Mouse (Mus musculus) regulatory T cell (primary cell): Measurements from ENCODE around the gene Gatc.
"Not testable (repeated sequence)": the region's sequence is repeated elsewhere in the genome, so short reads cannot be mapped to it uniquely, and the experiment has no call there.

ENCODE experiments used
- in situ Hi-C: fragments of 300-600 bp; cut with MboI, MseI; formaldehyde crosslinking; loops from one replicate; pipeline ENCODE4 v1.15.1; 2025; ENCODE audit warnings: high pct_unique_total_duplicates

The Gatc gene

DNA sequence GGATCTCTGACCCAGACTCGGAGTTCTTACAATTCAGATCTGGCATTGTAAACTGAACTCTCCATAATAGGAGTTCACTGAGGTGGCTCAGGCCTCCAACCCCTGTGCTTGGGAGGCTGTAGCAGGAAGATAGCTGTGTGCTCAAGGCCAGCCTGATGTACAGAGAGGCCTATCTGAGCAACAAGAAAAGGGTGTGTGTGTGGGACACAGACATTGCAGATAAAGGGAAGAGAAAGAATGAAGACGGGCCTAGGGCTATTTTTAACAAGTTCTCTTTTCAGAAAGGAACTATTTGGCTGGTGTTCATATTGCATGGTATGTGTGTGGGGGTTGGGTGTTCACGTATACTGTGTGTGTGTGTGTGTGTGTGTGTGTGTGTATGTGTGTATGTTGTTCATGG is 7.4 kb downstream of the Gatc start:
- in situ Hi-C loops = no loop called here

DNA sequence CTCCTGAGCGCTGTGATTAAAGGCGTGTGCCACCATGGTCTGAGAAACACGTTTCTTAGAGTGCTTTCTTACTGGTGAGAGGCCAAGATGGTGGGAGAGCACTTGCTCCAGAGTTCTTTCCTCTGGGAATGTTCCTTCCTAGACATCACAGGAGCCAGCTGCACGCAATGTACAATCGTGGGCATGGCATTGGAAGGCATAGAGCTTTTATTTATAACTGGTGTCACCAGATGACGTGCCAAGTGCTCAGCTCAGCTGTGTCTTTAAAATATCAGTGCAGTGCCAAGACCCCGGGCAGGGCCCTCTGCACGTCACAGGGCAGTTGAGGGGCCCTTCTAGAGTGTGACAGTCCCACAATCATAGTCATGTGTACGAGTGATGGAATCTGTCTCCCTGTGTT is 10.0 kb downstream of the Gatc start:
- in situ Hi-C loops = no loop called here

DNA sequence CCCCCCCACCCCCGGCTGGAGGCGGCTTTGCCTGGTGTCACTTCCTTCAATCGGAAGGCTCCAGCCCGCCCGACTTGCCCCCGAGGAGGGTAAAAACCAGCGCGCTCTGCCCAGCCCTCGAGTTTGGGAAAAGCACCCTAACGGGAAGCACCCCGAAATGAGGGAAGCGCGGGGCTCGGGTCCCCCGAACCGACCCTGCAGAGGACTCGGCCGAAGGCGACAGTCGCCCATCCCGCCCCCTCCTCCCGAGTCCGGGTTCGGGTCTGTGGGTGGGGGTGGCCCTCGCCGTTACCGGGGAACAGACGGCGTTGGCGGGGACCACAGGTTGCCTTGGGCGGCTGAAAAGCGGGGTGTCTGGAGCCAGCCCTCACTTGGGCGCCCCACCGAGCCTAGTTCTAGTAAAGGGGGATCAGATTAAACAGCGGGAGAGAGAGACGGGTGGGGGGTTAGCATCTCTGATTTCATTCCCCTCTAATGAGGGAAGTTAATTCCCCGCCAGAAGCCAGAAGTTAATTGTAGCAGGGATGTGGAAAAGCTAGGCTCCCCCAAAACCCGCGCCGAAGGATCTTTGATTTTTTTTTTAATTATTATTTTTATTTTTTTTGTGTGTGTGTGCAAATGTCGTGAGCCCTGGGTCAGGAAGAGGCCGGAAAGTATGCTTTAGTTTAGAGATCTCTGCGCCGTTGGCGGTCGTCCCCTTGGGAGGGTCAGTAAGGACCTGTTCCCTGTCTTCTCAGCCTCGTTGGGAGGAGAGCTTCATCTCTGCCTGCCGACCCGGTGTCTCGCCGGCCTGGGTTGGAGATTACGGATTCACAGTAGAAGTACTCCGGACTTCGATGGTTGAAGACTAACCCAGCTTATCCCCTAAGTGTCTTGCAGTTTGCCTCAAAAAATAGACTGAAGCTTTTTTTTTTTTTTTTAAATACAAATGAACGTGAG is 13.1 kb downstream of the Gatc start:
- in situ Hi-C loops = no loop called here

DNA sequence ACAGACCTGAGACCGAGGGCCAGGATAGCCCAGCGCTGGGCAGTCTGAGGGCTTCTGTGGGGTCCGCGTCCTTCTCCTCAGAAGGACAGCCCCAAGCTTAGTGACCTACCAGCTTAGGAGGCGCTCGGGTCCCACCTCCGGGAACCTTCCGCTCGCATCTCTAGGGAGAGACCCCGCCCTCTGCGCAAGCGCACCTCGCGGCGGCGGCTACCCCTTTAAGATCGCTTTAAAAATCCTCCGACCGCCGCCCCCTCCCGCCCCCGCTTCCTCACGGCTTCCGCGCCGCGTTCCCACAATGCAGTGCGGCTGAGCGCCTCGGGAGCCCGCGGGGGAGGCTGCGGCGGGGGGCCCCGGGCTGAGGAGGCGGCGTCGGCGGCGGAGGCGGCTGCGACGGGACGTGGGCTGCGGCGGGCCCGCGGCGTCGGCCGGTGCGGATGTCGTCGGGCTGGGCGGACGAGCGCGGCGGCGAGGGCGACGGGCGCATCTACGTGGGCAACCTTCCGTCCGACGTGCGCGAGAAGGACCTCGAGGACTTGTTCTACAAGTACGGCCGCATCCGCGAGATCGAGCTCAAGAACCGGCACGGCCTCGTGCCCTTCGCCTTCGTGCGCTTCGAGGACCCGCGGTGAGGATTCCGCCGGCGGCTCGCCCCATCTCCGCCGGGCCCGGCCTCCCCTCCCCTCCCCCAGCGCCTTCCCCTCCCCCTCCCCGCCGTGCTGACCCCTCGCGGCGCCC is 13.9 kb downstream of the Gatc start, which contains the start of gene Srsf9:
Gene Srsf9, plus strand, starts transcription at position 303 of the 735 bp plus-strand sequence.
- in situ Hi-C loops = no loop called here

DNA sequence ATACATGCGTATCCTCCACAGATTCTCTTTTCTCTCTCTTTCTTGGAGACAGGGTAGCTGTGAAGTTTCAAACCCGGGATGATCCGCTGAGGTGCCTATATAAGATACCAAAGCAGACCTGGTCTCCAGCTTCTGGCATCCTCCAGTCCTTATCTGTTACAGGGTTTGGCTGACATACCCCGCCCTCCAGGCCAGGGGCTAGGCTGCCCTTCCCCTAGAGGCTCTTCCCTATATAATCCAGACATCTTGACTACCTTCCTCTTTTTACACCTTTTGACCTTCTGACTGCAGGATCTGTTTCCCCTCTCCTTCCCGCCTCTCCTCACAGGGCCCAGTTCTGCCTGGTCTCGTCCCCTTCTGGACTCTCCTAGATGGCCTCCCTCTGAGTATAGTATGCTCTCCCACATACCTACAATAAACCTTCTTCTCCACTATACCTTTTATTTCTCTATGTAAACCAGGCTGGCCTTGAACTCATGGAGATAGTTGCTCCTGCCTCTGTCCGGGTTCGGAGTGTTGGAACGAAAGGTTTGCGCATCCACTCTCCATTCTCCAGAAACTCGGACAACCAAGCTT is 14.6 kb downstream of the Gatc start:
- in situ Hi-C loops = no loop called here

DNA sequence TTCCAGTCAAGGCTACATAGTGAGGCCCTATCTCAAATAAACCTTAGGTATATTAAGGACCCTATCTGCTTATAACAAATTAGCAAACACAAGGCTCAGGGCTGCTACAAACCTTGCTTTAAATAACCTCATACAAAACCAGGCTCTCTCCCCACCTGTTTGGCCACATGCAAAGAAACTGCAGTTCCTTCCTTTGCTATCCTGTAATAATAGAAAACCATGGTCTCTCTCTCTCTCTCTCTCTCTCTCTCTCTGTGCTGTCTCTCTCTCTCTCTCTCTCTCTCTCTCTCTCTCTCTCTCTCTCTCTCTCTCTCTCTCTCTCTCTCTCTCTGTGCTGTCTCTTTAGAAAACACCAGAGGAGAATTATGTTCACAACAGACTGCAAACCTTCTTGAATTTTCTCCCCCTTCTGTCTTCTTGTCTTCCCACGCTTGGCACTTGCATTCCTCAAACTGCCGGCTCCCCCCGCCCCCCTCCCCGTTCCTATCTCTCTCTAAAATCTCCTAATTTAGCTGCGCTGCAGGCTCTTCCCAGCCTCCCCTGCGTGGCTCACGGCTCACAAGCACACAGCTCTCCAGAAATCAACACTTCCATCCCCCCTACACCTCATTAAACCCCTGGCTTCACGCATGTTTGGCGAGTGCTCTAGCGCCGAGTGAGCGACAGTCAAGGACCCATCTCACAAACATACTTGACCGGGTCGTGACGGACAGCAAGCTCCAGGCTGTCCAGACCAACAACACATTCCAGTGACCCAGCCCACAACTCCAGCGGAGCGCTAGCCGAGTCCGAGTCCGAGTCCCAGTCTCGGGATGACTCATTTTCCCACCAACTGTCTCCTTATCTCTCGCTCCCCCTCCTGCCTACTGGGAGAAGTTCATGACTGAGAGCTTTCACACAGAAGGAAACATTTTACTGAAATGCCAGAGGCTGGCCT is 21.7 kb downstream of the Gatc start:
- in situ Hi-C loops = no loop called here

DNA sequence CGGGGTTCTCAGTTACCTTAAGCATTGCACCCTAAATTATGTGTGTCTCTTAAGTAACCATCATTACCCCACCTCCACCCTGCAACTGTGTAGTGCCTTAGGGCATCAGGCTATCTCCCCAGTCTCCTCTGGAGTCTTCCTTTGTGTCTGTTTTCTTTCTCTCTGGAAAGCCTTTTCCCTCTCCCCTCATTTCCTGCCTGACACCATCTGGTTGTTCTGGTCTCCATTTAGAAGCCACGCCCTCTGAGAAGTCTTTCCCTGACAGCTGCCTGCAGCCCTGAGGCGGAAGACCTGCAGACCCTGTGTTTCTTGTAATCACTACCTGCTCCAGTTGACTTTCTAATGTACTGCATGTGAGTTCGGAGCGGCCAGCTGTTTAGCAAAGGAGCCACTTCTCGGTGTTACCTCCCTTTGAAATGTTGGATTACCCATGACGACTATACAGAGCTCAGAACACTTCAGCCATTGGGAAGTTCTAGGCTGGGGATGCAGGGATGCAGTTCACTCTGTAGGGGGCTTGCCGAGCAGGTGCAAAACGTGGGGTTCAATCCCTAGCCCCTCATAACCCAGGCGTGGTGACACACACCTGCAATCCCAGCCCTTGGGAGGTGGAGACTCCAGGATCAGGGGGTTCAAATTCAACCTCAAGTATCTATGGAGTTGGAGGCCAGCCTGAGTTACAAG is 23.2 kb downstream of the Gatc start:
- in situ Hi-C loops = no loop called here

DNA sequence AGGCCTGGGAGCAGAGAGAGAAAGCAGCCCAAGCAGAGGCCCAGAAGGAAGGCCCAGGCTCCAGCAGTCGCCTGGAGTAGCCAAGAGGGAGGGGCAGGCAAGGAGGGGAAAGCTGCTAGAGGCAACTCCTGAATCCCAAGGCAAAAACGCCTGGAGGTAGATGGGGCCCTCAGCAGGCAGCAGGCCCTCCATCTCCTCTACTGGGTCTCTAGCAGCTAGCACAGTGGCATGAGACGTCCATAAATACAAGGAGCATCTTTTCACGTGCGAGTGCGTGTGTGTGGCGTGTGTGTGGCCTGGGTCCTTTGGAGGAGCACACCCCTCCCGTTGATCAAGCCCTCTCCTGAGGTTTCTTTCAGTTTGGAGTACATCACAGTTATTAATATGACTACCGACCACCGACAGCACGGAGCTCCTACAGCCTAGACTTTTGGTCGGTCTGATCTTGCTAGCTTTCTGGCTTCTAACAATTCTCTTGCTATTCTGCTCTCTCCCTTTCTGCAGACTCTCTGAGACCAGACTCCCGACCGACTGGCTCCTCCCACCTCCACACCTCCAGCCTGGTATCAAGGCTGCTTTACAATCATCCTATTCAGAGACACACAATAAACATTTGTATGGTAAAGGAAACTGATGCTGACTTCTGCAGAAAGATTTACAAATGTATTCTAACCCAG is 23.9 kb downstream of the Gatc start:
- in situ Hi-C loops = no loop called here

DNA sequence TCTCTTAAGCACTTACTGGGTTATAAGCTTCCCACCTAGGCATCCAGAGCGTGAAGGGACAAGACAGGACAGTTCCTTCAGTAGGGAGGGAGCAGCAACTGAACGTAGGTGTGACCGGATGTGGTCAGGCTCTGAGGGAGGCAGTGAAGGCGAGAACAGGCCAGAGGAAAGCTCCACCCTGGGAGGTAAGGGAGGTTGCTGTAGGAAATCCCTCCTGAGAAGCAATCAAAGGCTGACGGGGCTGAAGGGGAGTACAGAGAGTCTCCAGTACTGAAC is 27.4 kb downstream of the Gatc start:
- in situ Hi-C loops = no loop called here

DNA sequence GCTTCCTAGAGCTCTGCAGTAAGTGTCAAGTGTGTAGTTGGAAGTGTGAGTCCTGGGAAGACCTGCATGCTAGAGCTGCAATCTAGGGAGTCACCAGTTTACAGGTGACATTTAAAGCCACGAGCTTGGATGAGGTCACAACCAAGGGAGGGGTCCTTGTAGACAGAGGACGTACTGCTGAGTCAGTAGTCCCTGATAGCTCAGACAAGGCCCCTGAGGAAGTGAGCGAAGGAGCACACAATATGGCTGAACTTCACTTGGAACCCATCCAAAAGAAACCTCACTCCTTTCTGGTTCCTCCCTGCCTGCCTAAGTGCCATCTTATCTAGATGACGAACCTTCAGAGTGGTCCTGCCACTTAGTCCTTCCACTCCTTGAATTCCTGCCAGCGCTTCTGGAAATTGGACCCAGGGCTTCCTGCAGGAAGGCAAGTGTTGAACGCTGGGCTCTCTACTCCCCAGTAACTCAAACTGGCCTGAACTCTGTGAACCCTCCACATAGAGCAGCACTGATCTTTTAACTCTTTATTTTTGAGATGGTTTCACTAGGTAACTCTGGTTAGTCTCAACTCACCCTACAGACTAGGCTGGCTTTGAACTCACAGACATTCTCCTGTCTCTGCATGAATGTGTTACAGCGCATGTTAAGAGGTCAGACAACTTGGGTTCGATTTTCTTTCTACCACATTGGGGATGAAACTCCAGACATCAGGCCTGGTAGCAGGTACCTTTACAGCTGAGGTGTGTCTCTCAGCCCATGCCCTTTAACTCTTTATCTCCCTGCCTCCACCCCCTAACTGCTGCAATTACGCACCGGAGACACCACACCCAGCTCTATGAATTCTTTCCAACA is 27.9 kb downstream of the Gatc start:
- in situ Hi-C loops = no loop called here

DNA sequence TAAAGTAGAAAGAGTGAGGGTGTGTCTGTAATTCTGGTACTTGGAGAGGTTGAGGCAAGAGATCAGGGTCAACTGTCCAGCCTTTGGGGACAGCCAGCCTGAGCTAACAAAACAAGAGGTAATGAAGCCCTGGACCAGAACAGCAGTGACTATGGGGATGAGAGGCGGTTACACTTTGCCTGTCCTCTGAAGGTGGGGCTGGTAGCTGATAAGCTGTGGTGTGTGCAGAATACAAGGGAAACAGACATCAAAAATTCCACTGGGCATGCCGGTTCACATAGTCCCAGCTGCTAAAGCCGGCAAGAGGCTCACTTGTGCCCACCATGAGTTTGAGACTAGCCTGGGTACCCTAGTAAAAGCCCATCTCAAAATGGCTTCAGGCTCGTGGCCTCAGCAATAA is 28.6 kb downstream of the Gatc start:
- in situ Hi-C loops = no loop called here

DNA sequence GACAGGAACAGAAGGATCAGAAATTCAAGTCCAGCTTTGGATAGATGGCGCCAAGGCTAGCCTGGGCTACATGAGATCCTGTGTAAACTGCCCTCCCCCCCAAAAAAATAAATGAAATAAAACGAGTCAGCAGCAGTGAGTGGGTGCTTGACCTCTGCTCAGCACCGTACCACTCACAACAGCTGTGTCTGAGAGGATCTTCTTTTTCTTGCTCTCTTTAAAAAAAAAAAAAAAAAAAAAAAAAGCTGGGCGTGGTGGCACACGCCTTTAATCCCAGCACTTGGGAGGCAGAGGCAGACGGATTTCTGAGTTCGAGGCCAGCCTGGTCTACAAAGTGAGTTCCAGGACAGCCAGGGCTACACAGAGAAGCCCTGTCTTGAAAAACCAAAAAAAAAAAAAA is 38.8 kb downstream of the Gatc start:
- in situ Hi-C loops = not testable (repeated sequence)

DNA sequence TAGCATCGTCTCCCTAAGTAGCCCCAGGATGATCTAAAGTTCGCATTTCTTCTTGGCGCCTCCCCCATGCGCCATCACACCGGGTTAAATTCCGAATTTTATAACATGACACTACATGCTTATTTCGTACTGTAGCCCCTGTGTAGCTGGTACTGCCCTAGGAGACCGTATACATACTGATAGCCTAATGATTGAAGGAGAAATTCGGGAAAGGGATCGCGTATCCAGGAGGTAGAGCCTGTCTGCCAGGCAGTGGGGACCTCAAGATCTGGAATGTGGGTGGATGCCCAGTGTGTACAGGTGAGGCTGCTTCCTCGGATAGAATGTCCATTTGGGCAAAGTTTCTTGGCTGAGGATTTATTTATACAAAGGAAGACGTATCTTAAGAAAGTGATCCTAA is 39.4 kb downstream of the Gatc start:
- in situ Hi-C loops = no loop called here

DNA sequence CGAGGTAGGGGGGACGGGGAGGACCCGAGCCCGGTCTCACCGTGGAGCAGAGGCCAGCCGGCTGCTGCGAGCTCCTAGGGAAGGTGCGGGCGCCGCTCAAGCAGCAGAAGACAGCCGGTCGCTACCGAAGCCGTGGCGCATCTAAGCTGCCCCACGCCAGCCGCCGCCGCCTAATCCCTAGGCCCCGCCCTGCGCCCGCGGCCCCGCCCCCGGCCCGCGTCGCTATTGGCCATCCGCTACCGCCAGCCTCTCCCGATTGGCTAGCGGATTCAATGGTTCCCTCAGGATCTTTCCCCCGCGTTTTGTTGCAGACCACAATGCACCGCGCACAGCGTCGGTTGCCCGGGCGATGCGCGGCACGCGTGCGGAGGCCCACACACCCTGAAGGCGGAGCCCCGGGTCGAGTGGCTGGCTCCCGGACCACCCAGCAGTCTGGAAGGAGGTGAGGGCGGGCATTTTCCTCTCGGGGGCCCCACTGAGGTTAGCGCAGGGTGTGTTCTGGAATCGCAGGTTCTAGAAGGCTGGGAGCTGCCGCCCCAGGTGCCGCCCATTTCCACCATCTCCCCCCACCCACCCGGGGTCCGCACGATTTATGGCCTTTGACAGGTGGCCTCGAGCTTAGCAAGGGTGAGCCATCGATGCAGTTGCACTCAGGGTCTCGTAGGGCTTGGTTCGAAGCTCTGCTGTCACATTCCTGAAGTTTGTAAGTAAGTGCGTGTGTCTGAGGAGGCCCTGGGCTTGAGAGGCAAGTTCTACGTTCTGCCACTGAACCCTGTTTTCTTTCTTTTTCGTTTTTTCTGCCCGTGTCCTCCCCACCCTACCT is 40.0 kb downstream of the Gatc start, which contains the start of gene Dynll1:
Gene Dynll1, minus strand, starts transcription at position 208 of the 823 bp plus-strand sequence.
- in situ Hi-C loops = no loop called here

DNA sequence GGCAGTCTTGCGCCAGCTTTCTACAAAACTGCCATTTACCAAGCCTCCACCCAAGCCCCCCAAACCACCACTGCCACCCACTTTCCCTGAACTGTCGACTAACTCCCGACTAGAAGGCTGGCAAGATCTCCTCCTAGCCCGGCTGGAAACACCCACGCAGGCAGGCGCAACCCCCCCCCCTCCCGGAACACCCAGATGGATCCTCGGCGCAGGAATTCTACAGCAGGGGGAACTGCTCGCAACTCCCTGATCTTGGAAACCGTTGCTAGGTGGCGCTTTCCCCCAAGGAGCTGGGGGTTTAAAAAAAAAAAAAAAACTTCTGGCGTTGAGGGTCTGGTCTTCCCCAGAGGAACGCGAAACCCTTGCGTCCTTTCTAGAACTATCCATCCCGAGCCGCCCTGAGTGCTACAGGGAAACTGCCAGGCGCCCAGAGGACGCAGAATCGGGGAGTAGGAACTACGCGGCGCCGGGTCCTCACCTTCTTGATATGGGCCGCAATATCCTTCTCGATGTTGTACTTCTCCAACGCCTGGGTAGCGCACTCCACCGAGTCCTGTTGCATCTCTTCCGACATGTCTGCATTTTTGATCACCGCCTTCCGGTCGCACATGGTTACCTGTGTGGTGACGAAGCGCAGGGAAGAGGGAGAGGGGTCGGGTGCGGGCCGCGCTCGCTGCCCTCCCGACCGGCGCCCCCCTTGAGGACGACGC is 40.8 kb downstream of the Gatc start:
- in situ Hi-C loops = no loop called here

DNA sequence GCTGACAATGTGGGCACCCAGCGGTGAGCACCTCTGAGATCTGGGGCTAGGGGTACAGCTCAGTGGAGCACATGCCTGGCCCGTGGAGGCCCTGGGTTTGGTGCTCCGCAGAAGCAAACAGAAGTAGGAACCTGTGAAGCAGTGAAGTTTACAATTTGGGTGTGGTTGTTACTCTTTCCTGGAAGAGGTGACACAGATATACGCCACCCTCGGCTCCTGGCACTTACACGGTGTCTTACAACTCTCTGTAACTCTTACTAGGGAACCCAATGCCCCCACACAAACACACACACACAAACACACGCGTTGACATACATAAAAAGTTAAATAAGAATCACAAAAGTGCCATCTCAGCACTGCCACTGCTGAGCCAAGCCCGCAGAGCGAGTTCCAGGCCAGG is 44.6 kb downstream of the Gatc start:
- in situ Hi-C loops = no loop called here

DNA sequence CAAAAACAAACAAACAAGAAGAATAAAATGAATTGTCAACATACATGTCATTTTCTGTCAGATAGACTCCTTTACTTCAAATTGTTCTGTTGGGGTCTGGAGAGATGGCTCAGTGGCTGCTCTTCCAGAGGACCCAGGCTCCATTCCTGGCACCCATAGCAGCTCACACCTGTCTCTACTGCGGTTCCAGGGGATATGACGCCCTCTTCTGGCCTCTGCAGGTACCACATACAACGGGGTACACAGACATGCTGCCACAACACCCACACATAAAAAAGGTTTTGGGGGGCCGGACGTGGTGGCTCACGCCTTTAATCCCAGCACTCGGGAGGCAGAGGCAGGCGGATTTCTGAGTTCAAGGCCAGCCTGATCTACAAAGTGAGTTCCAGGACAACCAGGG is 46.8 kb downstream of the Gatc start:
- in situ Hi-C loops = no loop called here

DNA sequence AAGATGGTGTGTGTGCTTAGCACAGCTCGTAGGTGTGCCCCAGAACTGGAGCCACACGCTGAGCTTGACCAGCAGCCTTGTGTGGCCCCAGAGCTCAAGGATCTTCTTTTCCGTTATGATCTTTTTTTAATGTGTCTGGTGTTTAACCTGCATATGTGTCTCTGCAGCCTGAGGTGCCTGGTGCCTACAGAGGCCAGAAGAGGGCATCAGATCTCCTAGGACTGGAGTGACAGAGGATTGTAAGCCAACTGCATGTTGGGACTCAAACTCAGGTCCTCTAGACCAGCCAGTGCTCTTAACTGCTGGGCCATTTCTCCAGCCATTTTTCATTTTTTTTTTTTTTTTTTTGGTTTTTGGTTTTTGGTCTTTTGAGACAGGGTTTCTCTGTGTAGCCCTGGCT is 56.2 kb downstream of the Gatc start:
- in situ Hi-C loops = loop anchor here (5.0 kb wide), 1 partner anchor 63 kb away; the partner anchor contains the start of gene Cox6a1
